Mouse (Mus musculus): ENCODE measurements around the gene Usp18.
A peak's percentile ranks its signal among the peaks of the same experiment; 100 is the strongest.

Usp18 gene

DNA sequence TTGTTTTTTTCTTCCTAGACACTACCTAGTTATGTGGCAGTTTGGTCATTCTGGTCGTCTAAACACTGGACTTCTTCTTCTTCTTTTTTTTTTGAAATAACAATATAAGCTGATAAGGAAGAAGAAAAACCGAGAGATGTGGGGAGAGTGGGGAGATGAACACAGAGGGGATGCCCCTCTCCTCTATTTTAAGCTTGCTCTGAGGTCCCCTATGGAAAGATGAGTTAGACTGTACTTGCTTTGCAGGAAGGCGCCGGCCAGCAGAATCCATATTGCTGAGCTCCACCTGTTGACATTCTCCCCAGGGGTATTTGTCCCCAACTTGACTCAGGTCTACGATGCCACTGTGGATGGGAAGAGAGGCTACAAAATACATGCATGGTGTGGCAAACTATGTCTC lies 21.6 kb upstream of the Usp18 start:
- DNase-seq (ENCODE audit: extremely low read depth, insufficient read length, low spot score), result no peak

DNA sequence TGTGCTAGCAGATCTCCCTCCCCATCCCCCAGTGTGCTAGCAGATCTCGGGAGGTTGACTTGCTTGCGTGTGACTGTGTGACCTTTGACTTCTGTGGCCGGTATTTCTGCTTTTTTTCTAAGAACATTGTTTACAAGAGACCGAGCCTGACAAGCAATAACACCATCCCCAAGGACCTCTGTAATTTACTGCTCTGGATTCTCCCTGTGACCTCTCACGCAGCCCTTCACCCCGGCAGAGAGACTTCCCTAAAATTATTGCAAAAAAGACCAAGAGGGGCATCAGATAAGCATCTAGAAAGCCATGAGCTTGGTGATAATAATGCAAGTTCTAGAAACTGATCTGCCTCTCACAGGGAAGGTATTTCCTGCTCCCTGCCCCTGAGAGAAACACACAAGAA lies 20.7 kb upstream of the Usp18 start:
- DNase-seq (ENCODE audit: extremely low read depth, insufficient read length, low spot score), result no peak

DNA sequence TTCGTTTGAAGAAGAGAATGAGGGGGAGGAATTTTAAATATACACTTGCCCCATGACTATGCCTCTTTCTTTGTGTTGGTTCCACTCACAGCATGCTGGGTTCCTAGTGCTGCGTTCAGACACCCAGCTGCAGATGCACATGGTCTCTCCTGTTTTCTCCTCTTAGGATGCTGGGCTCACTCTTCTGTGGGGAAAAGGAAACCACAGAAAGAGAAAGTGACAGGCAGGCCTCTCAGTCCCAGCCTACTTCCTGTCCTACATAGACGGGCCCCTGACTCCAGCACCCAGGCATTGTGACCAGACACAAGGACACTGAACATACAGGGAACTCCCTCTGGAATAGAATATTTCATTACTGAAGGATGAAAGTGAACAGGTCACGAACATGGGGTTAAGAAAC lies 19.7 kb upstream of the Usp18 start:
- no peak for DNase-seq (ENCODE audit: extremely low read depth, insufficient read length, low spot score)

DNA sequence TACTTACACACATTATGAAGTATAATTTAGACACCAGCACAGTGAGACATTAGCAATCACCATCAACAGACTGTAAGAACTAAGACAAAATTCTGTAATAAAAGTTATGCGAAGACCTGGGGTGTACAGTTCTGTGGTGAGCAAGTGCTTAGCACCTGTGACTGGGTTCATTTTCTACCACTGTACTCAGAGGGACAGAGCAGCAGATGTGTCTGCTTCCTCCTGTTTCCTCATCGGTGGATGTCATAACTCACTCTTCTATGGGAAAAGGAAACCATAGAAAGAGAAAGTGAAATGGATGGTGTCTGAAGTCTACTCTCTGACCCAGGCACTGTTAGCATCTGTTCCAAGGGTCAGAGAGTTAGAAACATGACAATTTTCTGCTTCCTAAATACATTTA lies 19.0 kb upstream of the Usp18 start:
- no peak for DNase-seq (ENCODE audit: extremely low read depth, insufficient read length, low spot score)

DNA sequence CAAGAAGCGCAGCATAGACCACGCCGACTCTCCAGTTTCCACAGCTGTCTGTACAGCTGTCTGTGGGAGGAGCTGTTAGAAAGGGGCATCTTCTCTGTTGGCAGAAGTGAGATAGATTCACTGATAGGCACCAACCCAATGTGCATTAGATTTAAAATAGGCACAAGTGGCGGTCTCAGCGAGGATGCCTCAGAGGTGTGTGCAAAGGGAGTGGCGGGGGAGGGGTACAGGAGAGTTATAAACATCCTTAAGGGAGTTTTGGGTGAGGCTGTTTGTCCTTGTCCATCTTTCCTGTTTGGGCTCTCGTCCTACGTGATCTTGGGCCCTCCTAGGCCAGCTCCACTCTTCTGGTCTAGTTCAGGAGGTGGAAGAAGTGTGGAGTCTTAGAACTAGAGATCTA lies 17.3 kb upstream of the Usp18 start:
- no peak for DNase-seq (ENCODE audit: extremely low read depth, insufficient read length, low spot score)

DNA sequence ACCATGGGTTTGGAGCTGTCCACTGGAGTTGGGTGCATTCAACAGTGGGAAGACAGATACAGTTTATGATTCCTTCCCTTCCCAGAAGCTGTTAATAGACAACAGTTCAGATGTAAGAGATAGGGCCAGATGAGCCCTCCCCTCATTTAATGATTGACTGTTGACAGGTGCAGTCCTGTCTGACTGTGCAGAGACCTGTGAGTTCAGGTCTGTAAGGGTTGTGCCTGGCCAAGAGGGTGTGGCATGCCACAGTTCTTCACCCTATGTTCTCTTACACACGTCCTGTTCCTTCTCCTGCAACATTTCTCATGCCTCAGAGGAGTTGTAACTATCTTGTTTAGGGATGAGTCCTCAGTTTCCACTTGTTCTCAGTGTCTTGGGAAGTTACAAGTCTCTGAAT lies 13.1 kb upstream of the Usp18 start:
- DNase-seq (ENCODE audit: extremely low read depth, insufficient read length, low spot score), result no peak

DNA sequence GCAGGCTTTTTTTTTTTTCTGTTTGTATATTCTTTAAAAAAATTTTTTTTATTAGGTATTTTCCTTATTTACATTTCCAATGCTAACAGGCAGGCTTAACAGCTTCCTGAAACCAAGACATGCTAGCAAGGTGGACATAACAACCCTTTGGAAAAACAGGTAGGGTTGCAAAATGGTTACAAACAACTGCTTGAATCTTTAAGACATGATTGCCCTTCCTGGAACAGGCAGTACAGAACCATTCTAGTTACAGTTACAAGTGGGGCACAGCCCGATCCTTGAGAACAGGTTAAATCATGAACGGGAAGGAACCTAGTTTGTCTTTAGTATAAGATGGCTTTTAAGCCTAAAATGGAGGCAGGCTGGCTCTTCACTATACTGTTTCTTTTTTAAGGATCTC lies 9.3 kb upstream of the Usp18 start:
- no peak for DNase-seq (ENCODE audit: extremely low read depth, insufficient read length, low spot score)

DNA sequence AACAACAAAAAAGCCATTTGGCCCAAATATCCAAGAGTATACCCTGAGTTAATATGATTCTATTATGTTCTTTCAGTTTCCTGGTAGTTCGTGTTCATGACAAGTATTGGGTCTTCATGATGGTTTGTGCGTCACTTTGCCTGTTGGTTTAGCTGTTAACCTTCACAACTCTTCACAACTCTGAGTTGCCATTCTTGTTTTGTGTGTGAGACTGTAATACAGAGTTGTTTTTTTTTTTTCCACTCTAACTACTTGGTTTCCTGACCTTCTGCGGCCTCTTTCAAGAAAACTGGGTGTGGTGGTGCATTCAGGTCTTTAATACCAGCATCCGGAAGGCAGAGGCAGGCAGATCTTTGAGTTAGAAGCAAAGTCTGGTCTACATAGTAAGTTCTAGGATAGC lies 7.5 kb upstream of the Usp18 start:
- no peak for DNase-seq (ENCODE audit: extremely low read depth, insufficient read length, low spot score)

DNA sequence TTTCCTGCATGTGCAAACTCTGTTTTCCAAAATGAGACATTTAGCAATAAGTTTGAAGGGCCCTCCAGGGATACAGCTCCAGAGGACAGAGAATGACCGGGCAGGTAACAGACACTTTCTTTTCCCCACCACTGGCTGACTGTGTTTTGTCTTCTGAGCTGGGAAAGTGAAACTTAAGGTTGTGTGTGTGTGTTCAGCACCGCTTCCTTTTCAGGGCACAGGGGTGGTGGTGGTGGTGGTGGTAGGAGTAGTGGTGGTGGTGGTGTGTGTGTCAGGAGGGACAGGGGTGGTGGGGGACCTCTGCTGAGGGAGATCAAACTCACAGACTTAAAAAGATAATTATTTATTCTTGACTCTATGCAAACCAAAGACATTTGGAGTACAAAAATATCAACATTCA lies 3.9 kb upstream of the Usp18 start:
- DNase-seq (ENCODE audit: extremely low read depth, insufficient read length, low spot score), result no peak

DNA sequence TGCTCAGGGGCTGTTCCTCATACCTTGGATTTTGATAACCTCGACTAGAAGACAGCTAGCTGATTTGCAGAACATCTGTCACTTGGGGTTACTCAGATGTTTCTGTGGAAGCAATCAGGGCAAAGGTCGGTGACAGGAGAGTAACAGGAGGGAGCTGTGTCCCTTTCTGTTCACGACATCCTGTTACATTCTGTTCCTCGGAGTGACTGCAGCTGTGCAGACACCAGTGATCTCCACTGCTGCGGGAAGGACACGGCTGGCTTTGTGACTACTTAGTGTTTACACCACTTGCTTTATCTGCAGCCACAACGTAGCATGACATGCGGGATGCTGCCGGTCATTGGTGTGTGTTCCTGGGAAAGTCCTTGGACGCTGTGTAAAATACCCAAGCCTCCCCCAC lies 2.5 kb upstream of the Usp18 start:
- DNase-seq (ENCODE audit: extremely low read depth, insufficient read length, low spot score), result no peak

DNA sequence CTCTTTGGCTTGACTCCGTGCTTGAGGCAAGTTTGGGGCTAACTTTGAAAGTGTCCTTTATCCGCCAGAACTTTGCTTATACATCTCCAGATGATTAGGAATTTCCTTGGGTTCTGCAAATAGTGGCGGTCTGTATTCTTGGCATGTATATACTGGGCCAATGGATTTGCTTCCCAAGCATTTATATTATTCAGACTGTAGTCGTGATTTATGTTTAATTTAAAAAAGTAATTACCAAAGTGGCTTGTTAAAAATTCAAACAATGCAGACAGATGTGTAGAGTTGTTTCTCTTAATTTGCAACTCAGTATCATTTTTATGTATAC lies 293 bp downstream of the Usp18 start:
- no peak for DNase-seq (ENCODE audit: extremely low read depth, insufficient read length, low spot score)

DNA sequence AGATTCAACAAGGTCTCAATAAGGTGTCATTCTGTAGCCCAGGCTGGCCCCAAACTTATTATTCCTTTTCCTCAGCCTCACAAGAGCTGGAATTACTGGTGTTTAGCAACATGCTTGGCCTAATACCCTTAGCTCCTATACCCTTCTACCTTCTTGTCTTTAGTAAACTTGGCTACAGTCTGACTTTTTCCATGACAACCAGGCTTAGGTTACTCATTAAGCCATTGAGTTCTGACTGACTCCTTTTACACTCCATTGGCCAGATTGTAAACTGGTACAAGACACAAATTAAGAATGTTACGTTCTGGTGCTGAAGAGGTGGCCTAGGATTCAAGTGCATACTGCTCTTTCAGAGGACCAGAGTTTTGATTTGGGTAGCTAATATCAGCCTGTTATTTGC lies 4.7 kb downstream of the Usp18 start:
- no peak for DNase-seq (ENCODE audit: extremely low read depth, insufficient read length, low spot score)

DNA sequence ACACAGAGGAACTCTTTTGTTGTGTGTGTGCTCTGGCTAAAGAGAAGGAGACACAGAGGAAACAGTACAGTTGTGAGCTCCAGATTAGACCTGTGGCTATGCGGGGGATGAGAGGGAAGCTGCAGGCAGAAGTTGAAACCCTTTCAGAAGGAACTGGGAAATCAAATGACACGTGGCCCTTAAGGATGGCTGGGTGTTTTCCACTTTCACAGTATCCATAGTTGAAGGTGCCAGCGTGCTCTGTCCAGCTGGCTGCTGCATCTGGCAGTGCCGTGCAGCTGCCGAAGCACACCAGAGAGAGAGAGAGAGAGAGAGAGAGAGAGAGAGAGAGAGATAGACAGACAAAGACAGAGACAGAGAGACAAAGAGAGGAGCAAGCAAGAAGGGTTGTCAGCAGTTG lies 5.5 kb downstream of the Usp18 start:
- no peak for DNase-seq (ENCODE audit: extremely low read depth, insufficient read length, low spot score)

DNA sequence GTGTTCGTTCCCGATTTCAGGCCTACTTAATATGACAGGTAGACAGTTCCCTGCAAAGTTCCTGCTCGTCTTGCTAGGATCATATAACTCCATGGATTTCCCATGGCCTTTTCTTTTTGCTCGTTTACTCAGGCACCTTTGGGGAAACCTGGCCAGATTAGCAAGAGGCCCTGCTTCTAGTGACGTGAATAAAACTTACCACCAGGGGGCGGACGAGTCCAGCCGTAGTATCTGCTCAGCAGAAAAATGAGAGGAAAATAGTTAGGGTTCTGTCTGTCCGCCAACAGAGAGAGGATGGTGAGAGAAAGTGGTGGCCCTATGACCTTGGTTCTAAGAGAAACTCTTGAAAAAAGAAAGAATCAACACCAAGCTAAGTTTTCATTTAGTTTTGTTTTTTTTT lies 14.8 kb downstream of the Usp18 start:
- DNase-seq (ENCODE audit: extremely low read depth, insufficient read length, low spot score), result peak; percentile 12

DNA sequence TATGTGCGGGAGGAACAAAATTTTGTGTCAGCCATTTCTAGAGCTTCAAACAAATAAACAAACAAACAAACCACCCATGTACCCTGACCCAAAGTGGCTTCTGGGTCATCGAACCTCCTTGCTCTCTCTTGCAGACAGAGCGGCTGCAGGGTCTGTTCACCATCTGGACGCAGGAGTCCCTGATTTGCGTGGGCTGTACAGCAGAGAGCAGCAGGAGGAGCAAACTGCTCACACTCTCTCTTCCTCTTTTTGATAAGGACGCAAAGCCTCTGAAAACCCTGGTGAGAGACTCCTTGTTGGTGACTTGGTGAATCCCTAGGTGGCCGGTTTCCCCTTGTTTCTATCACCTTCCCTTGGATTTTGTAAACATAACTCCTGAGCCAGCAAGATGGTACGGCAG lies 15.5 kb downstream of the Usp18 start:
- DNase-seq (ENCODE audit: extremely low read depth, insufficient read length, low spot score), result no peak

DNA sequence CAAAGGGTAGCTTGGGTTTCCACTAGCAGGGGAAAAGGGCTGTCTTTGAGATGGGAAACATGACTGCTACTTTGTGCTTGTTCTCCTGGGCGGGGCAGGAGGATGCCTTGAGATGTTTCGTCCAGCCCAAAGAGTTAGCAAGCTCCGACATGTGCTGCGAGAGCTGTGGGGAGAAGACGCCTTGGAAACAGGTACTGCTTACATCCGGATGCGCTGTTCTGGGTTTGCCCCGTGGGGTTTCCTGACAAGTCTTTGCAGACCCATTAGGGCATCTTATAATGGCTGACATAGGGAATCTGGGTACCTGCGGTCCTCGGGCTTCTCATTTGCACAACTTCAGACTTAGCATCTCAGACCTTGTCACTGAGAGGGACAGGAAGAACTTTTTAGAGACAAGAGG lies 16.3 kb downstream of the Usp18 start:
- DNase-seq (ENCODE audit: extremely low read depth, insufficient read length, low spot score), result no peak

DNA sequence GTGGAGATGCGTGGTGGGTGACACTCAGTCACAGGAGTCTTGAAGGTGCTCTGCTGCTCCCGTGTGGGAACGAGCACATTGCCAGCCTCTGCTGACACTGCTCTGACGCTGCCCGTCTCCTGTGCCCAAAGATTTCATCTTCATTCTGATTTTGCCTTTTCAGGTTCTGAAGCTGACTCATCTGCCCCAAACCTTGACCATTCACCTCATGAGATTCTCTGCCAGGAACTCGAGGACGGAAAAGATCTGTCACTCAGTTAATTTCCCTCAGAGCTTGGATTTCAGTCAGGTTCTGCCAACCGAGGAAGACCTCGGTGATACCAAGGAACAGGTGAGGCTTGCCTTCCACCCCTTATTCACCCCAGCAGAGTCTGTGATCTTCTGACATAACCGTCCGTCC lies 16.8 kb downstream of the Usp18 start:
- no peak for DNase-seq (ENCODE audit: extremely low read depth, insufficient read length, low spot score)

DNA sequence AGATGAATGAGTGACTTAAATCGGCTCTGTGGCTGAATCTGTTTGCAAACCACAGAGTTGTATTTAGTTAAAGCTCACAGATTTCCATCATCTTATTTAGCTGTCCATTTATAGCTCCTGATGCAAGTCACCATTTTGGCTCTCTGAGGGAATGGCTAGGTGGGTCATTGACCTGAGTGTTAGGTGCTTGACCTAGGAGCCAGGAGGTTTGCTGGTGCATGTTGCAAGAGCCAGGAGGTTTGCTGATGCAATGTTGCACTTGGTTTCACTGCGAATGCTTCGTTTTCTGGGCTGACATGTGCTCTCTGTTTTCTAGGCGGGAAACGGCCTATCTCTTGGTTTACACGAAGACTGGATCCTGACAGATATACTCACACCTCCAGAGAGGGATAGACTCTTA lies 24.4 kb downstream of the Usp18 start:
- DNase-seq (ENCODE audit: extremely low read depth, insufficient read length, low spot score), result no peak

DNA sequence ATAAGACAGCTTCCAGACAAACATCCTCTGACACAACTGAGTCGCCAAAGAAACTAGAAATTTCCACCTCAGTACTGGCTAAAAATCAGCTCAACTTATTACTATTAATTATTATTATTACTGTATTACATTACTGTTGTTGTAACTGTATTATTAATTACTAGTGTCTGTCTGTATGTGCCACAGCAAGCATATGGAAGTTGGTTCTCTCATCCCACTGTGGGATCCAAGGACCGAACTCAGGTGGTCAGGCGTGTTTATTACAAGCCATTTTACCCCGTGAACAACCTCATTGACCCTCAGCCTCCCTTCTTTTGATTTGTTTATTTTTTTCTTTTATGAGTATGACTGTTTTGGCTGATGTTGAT lies 26.0 kb downstream of the Usp18 start:
- DNase-seq (ENCODE audit: extremely low read depth, insufficient read length, low spot score), result no peak

DNA sequence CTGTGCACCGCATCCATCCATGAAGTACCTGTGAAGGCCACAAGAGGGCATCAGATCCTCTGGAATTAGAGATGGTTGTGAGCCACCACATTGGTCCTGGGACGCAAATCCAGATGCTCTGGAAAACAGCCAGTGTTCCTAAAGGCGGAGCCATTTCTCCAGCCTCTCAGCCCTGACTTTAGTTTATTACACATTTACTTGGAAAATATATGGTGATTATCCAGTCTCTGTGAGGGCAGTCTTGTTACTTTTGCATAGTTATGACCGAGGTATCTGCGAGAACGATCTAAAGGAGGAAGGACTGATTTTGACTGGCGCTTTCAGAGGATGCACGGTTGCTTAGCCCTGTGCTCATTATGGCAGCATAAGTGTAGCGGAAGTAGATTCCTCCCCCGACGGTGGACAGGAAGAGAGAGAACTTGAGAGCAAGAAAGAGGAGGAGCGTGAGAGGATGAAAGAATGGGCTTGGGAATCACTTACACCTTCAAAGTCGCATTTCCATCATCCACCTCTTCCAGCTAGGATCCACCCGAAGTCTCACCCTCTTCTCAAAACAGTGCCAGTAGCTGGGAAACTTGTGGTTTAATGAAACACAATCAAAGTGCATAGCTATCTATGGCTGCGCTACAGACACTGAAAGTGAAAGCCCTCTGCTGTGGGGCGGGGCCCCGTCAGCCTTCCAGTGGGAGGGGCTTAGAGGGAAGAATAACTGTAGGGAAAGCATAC lies 26.5 kb downstream of the Usp18 start:
- peak; percentile 58 for DNase-seq (ENCODE audit: extremely low read depth, insufficient read length, low spot score)

DNA sequence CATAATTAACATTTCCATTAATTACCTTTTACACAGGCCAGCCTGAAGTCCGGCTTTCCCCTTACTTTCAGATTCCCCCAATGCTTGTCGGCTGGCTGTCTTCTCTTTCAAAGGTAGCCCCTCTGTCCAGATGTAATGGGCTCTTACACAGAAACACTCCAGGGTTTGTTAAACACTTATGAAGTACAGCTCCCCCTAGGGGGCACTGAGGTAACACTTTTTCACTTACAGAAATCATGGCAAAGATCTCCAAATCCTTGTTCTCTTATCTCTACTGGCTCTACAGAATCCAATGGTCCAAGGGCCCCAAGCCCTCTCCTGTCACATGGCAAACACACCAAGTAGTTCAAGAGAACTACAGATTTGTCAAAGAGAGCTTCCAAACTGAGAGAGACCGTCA lies 28.6 kb downstream of the Usp18 start:
- DNase-seq (ENCODE audit: extremely low read depth, insufficient read length, low spot score), result no peak

DNA sequence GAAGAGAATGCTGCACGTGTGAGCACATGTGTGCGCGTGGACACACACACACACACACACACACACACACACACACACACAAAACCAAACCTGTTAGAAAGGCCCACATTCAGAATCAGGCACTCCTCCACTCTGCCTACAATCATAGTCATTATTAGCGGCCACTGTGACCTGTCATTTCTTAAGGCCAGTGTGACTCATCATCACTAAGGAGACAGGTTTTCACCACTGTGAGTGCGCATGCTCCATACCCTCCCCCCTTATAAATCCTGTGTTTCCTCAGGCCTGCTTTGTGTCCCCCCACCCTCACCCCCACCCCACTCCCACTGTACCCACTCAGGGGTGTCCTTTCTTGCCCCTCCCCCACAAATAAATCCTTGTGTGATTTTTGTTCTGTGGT lies 38.4 kb downstream of the Usp18 start:
- DNase-seq (ENCODE audit: extremely low read depth, insufficient read length, low spot score), result peak; percentile 10

DNA sequence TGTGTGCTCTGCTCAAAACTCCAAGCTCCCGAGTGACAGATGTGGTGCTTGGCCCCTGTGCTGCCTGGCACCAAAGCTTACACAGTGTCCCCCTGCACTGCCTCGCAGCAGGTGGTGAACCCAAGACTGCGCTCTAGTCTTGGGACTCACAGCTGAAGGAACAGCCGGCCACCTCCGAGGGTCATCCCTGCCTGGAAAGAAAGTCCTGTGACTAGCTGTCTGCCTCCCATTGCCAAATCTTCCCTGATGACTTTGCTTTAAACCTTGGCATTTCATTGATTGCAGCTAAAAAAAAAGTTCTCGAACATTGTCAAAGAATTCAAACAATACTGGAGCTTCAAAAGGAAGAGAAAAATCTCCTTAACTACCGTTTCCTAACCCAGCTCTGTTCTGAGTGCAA lies 53.6 kb downstream of the Usp18 start:
- no peak for DNase-seq (ENCODE audit: extremely low read depth, insufficient read length, low spot score)

DNA sequence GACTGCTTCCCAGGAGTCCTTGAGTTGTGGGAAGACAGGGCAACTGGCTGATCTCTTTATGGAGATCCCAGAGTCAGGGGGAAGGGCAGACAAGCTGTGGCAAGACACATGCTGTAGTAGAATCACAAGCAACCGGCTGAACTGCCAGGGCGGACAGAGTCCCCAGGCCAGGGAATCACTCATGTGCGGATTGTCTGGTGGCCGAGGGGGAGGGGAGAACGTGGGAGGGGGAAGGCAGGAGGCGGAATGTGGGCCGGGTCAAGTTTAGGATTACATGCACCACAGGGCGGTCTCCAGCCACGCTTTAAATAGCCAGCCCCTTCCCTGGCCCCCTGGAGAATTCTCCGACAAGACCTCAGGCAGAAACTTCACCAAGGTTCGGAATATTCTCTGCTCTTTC lies 54.2 kb downstream of the Usp18 start, which contains the start of gene Slc6a13:
Slc6a13 (plus strand) TSS at position 274 of the 400 bp plus-strand sequence.
- no peak for DNase-seq (ENCODE audit: extremely low read depth, insufficient read length, low spot score)
